Mouse (Mus musculus): Measurements from ENCODE around the gene Ppp1cb. TPM values are rescaled to one million over a fixed set of nuclear protein-coding genes. Genes with fewer than 3 reads are reported as not detected.

Ppp1cb gene
- polyA plus RNA-seq, 2 experiments from 2014 or later = 85.8 to 154 TPM

GRCm38 (mm10) chr5:32445287-32445921 is 13.2 kb upstream of the Ppp1cb start:
- no peak for ATAC-seq

GRCm38 (mm10) chr5:32446394-32446793 is 12.2 kb upstream of the Ppp1cb start:
- ATAC-seq = no peak

- ATAC-seq = no peak
Measured at GRCm38 (mm10) chr5:32446810-32447209, 11.8 kb upstream of the Ppp1cb start.

- ATAC-seq = peak; percentile 3
Measured at GRCm38 (mm10) chr5:32459251-32459881, 723 bp downstream of the Ppp1cb start.

- no peak for ATAC-seq
Measured at GRCm38 (mm10) chr5:32459882-32460751, 1.5 kb downstream of the Ppp1cb start.

GRCm38 (mm10) chr5:32460973-32461372 is 2.3 kb downstream of the Ppp1cb start:
- ATAC-seq = no peak

GRCm38 (mm10) chr5:32472332-32473028 is 13.8 kb downstream of the Ppp1cb start:
- no peak for ATAC-seq

GRCm38 (mm10) chr5:32473029-32473352 is 14.3 kb downstream of the Ppp1cb start:
- no peak for ATAC-seq

GRCm38 (mm10) chr5:32476501-32476900 is 17.9 kb downstream of the Ppp1cb start:
- ATAC-seq = no peak

- ATAC-seq = peak; percentile 77
Measured at GRCm38 (mm10) chr5:32478972-32479371, 20.3 kb downstream of the Ppp1cb start.

GRCm38 (mm10) chr5:32485430-32485829 is 26.8 kb downstream of the Ppp1cb start:
- peak; percentile 66 for ATAC-seq

GRCm38 (mm10) chr5:32488044-32488443 is 29.4 kb downstream of the Ppp1cb start:
- ATAC-seq = peak; percentile 52

GRCm38 (mm10) chr5:32494084-32494700 is 35.5 kb downstream of the Ppp1cb start:
- ATAC-seq = no peak

- ATAC-seq = no peak
Measured at GRCm38 (mm10) chr5:32508766-32509165, 50.1 kb downstream of the Ppp1cb start.

- ATAC-seq = no peak
Measured at GRCm38 (mm10) chr5:32520381-32520780, 61.7 kb downstream of the Ppp1cb start.

GRCm38 (mm10) chr5:32549449-32549848 is 90.8 kb downstream of the Ppp1cb start:
- no peak for ATAC-seq

- ATAC-seq = no peak
Measured at GRCm38 (mm10) chr5:32564697-32565096, 106.1 kb downstream of the Ppp1cb start.

Other genes starting within 250 kb of the Ppp1cb start
- not detected for gene Plb1, start 226.1 kb upstream of the Ppp1cb start, polyA plus RNA-seq (2017; shearing (Covaris generic))
- gene Yes1, start 152.3 kb downstream of the Ppp1cb start, polyA plus RNA-seq (2017; shearing (Covaris generic)) = under 1 TPM; 0.65 to 0.91 TPM